Mouse (Mus musculus): ENCODE measurements around the gene Hk2.
"Not testable (repeated sequence)": the region's sequence is repeated elsewhere in the genome, so short reads cannot be mapped to it uniquely, and the experiment has no call there.

Hk2 gene

DNA sequence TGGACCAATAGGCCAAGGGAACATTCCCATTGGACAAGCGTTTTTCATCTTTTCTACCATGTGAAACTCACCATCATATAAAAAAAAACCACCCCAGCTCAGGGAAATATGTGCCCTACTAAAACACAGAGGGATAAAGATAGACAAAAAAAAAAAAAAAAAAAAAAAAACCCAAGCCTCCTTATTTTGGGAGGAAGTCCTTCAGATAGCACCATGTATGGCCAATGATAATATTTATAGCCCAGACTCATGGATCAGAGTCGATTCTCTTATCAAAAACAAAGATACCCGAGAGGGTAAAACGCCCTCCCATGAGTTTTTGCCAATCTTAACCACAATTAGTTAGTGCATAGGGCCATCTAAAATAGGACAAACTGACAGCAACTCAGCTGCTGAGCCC, 84.8 kb downstream of the Hk2 start:
- no peak for DNase-seq (ENCODE audit: low read depth)

DNA sequence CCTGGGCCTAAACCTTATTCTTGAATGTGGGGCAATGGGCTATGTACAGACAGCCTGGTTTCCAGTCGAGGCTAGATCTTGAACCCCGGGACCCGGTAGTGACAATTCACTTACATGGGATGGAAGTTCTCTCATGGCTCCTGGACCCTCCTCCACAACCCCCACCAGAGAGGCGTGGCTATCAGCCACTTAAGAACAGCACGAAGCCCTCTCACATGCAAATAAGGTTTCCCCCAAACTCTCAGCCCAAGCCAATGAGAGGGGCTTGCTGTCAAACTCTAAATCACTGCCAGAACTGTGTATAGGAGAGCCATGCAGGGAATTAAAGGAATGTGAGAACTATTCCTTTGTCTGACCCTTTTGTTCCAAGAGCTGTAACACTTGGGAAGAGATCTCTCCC, 85.7 kb downstream of the Hk2 start:
- DNase-seq (ENCODE audit: low read depth): not testable (repeated sequence)

DNA sequence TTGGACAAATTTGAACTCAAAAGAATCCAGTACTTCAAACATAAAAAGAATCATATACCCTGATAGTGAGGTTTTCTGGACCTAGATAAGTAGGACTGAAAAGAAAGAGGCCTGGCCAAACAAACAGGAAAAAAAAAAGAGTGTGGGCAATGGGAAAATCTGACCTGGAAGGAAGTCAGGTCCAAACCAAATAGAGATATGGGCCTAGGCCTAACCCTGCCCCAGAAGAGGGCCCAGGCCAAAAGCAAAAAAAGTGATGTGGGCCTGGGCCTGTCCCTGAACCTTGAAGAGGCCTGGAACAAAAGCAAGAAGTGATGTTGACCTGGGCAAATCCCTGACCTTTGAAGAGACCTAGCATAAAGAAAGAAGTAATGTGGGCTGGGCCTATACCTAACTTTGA, 90.1 kb downstream of the Hk2 start:
- no peak for DNase-seq (ENCODE audit: low read depth)

DNA sequence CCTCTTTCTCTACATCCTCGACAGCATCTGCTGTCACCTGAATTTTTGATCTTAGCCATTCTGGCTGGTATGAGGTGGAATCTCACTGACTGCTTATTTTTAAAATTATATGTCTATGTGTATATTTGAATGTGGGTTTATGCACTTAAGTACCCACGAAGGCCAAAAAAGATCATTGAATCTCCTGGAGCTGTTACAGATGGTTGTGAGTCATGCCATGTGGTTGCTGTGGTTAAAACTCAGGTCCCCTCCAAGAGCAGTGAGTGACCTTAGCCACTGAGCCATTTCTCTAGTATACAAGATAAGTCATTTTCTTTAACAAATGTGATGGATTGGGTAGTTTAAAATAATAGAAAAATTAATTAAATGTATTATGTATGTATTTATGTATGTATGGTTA, 95.0 kb downstream of the Hk2 start:
- peak; percentile 88 for DNase-seq (ENCODE audit: low read depth)

DNA sequence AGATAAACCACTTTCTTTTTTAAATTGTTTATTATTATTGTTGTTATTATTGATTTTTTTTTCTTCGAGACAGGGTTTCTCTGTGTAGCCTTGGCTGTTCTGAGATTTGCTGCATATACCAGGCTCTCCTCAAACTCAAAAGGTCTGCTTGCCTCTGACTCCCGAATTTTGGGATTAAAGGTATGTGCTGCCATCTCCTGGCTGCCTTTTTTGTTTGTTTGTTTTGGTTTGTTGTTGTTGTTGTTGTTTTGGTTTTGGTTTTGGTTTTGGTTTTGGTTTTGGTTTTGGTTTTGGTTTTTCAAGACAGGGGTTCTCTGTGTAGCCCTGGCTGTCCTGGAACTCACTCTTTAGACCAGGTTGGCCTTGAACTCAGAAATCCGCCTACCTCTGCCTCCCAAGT, 96.6 kb downstream of the Hk2 start:
- not testable (repeated sequence) for DNase-seq (ENCODE audit: low read depth)
